Mouse (Mus musculus): ENCODE data around the gene Filip1l. TPM values are rescaled to one million over a fixed set of nuclear protein-coding genes. Genes with fewer than 3 reads are reported as not detected.

Gene Filip1l
- polyA plus RNA-seq, 1 experiment from 2014 or later, result 35.3 TPM

- H3K36me3 ChIP-seq (ENCODE audit: control insufficient read depth, insufficient read depth, low read length), result no peaks in the 10 kb centered on the region
- H3K4me3 ChIP-seq (ENCODE audit: low read depth, low read length), result no peak overlapping the region
- ATAC-seq (ENCODE audit: low FRiP score, low TSS enrichment), result no peak
- DNase-seq (ENCODE audit: low spot score), result no peak
- H3K9ac ChIP-seq (ENCODE audit: low read length), result no peak overlapping the region
- no peaks in the 10 kb centered on the region for H3K9me3 ChIP-seq (ENCODE audit: control insufficient read depth, low read length)
- TF ChIP-seq EP300 (optimal IDR thresholded peaks at IDR 0.05) (no peak), CTCF (IDR thresholded peaks at IDR 0.05; ENCODE audit: low read depth) (no peak)
- no peaks in the 10 kb centered on the region for H3K27me3 ChIP-seq (ENCODE audit: control insufficient read depth, insufficient read depth, low read length)
- no peaks in the 10 kb centered on the region for H3K4me1 ChIP-seq (replicated peaks; ENCODE audit: control insufficient read depth, insufficient read depth)
- no peak overlapping the region for H3K27ac ChIP-seq (replicated peaks)
- H3K4me2 ChIP-seq (replicated peaks; ENCODE audit: low read depth), result no peak overlapping the region
Measured at GRCm38 (mm10) chr16:57601031-57601430, 248.1 kb downstream of the Filip1l start.

GRCm38 (mm10) chr16:57606444-57607227 is 253.7 kb downstream of the Filip1l start, which contains the start of gene Cmss1:
TSS of gene Cmss1 (minus strand) at chr16:57606864.
- TF ChIP-seq EP300 (optimal IDR thresholded peaks at IDR 0.05) (peak; percentile 66), CTCF (IDR thresholded peaks at IDR 0.05; ENCODE audit: low read depth) (peak; percentile 28; the same call in 1 of the 2 replicates)
- DNase-seq (ENCODE audit: low spot score) (peak; percentile 94), ATAC-seq (ENCODE audit: low FRiP score, low TSS enrichment) (peak; percentile 93)
- Histone ChIP-seq H3K4me1 (replicated peaks; ENCODE audit: control insufficient read depth, insufficient read depth) (no peaks in the 10 kb centered on the region), H3K9me3 (ENCODE audit: control insufficient read depth, low read length) (no peaks in the 10 kb centered on the region), H3K27ac (replicated peaks) (0 out of 2 replicates have a peak within 1 kb of the TSS, but pooled peaks have one; percentile 45), H3K4me3 (ENCODE audit: low read depth, low read length) (peak within 1 kb of the TSS; percentile 95), H3K27me3 (ENCODE audit: control insufficient read depth, insufficient read depth, low read length) (no peaks in the 10 kb centered on the region), H3K4me2 (replicated peaks; ENCODE audit: low read depth) (peak within 1 kb of the TSS; percentile 86), H3K9ac (ENCODE audit: low read length) (peak within 1 kb of the TSS; percentile 71), H3K36me3 (ENCODE audit: control insufficient read depth, insufficient read depth, low read length) (no peaks in the 10 kb centered on the region)
- WGBS, result under 1% methylated on average over 64 of the region's 64 CpGs

GRCm38 (mm10) chr16:57611768-57612167 is 258.9 kb downstream of the Filip1l start:
- no peaks in the 10 kb centered on the region for H3K27me3 ChIP-seq (ENCODE audit: control insufficient read depth, insufficient read depth, low read length)
- H3K9ac ChIP-seq (ENCODE audit: low read length), result no peak overlapping the region
- ATAC-seq (ENCODE audit: low FRiP score, low TSS enrichment) (no peak), DNase-seq (ENCODE audit: low spot score) (no peak)
- H3K4me3 ChIP-seq (ENCODE audit: low read depth, low read length), result no peak overlapping the region
- H3K36me3 ChIP-seq (ENCODE audit: control insufficient read depth, insufficient read depth, low read length), result no peaks in the 10 kb centered on the region
- TF ChIP-seq CTCF (IDR thresholded peaks at IDR 0.05; ENCODE audit: low read depth), result peak; percentile 86
- no peak for TF ChIP-seq EP300 (optimal IDR thresholded peaks at IDR 0.05)
- WGBS, result 5% methylated on average over 1 of the region's 1 CpGs
- no peak overlapping the region for H3K27ac ChIP-seq (replicated peaks)
- no peaks in the 10 kb centered on the region for H3K4me1 ChIP-seq (replicated peaks; ENCODE audit: control insufficient read depth, insufficient read depth)
- H3K9me3 ChIP-seq (ENCODE audit: control insufficient read depth, low read length), result no peaks in the 10 kb centered on the region
- H3K4me2 ChIP-seq (replicated peaks; ENCODE audit: low read depth), result no peak overlapping the region

Other genes with a start within 250 kb of the Filip1l start
- gene Tomm70a, start 231.4 kb upstream of the Filip1l start, polyA plus RNA-seq (2015; fragmentation: Nextera tagmentation; extraction: Ambion mirVana), result 26.5 and 27.2 TPM in 2 replicates
- 40.2 and 41.3 TPM in 2 replicates for gene Nit2, start 185.8 kb upstream of the Filip1l start, polyA plus RNA-seq (2015; fragmentation: Nextera tagmentation; extraction: Ambion mirVana)
- gene Tbc1d23, start 121.6 kb upstream of the Filip1l start, polyA plus RNA-seq (2015; fragmentation: Nextera tagmentation; extraction: Ambion mirVana), result 16.9 and 17.1 TPM in 2 replicates
- gene Tmem30c, start 60.2 kb upstream of the Filip1l start, polyA plus RNA-seq (2015; fragmentation: Nextera tagmentation; extraction: Ambion mirVana), result 0.08 TPM in 1 of 2 replicates, not detected in the other